Mouse (Mus musculus) midbrain, embryonic 13.5 days (tissue): ENCODE results near the gene Hrk. TPM values are rescaled to one million over a fixed set of nuclear protein-coding genes. Genes with fewer than 3 reads are reported as not detected.

Experiments
- ATAC-seq: fragments of 200-750 bp; cut with Nextera tagmentation; 2 replicates; pipeline ENCODE4 v1.8.0; 2017; ENCODE audit warnings: mild to moderate bottlenecking, moderate TSS enrichment, moderate library complexity
- H3K27ac ChIP-seq: fragments of 300-500 bp; sonication (generic); 2 replicates; pipeline ENCODE4 v1.5.1; 2015; ENCODE audit warnings: inconsistent platforms, mild to moderate bottlenecking, moderate library complexity
- H3K27me3 ChIP-seq: fragments of 300-500 bp; sonication (generic); 2 replicates; pipeline ENCODE4 v1.6.1; 2015; ENCODE audit warnings: mild to moderate bottlenecking, inconsistent platforms
- H3K36me3 ChIP-seq: fragments of 300-500 bp; sonication (generic); 2 replicates; pipeline ENCODE4 v1.6.1; 2015; ENCODE audit warnings: mild to moderate bottlenecking, inconsistent platforms
- H3K4me1 ChIP-seq: fragments of 300-500 bp; sonication (generic); replicated peaks from 2 replicates; pipeline ENCODE4 v1.6.1; 2015; ENCODE audit warnings: inconsistent platforms
- H3K4me2 ChIP-seq: fragments of 300-500 bp; sonication (generic); replicated peaks from 2 replicates; pipeline ENCODE4 v1.6.1; 2015; ENCODE audit warnings: moderate library complexity, mild to moderate bottlenecking, inconsistent platforms
- H3K4me3 ChIP-seq: fragments of 300-500 bp; sonication (generic); replicated peaks from 2 replicates; pipeline ENCODE4 v1.5.1; 2015; ENCODE audit warnings: mild to moderate bottlenecking, inconsistent platforms
- H3K9ac ChIP-seq: fragments of 300-500 bp; sonication (generic); replicated peaks from 2 replicates; pipeline ENCODE4 v1.6.1; 2015; ENCODE audit warnings: mild to moderate bottlenecking, inconsistent platforms
- H3K9me3 ChIP-seq: fragments of 300-500 bp; sonication (generic); 2 replicates; pipeline ENCODE4 v1.6.1; 2016; ENCODE audit warnings: mild to moderate bottlenecking, inconsistent platforms
- WGBS: fragments of 180-500 bp; shearing (Covaris S2); methylation state at CpG from one replicate; pipeline ENCODE4 v1.1.7; 2015; 5-methylcytosine and 5-hydroxymethylcytosine counted together
- polyA plus RNA-seq: library from polyadenylated mRNA; unstranded; fragments of >200 nt; fragmentation: Nextera tagmentation; extraction: Ambion mirVana; gene quantifications from 2 replicates; pipeline ENCODE4 v1.2.1, GENCODE M21; 2015

Gene Hrk
- polyA plus RNA-seq, 1 experiment from 2014 or later, result 0.73 TPM

DNA sequence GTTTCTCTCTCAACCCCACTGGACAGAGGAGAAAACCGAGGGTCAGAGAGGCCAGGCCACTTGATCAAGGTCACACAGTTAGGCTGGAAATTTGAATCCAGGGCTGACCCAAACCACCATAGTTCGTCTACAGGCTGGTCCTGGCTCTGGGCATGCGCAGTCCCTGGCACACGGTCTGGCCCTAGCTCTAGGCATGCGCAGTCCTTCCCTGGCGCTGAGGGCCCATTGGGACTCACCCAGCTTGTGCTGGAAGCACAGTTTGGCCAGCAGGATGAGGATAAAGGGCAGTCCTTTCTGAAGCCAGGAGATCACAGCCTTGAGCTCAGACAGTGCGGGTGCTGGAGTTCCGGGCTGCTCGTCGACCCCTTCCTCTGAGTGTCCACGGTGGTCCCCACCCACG lies 72.4 kb downstream of the Hrk start:
- H3K27ac ChIP-seq, result no peak overlapping the region
- no peak overlapping the region for H3K4me3 ChIP-seq
- H3K27me3 ChIP-seq, result no peaks in the 10 kb centered on the region
- H3K36me3 ChIP-seq, result peaks cover 81% of the 10 kb centered on the region
- no peaks in the 10 kb centered on the region for H3K9me3 ChIP-seq
- ATAC-seq, result no peak
- no peak overlapping the region for H3K9ac ChIP-seq
- no peaks in the 10 kb centered on the region for H3K4me1 ChIP-seq
- 85% methylated on average over 12 of the region's 12 CpGs for WGBS
- H3K4me2 ChIP-seq, result no peak overlapping the region

Other genes with a start within 250 kb of the Hrk start
- gene Fbxo21, start 187.9 kb upstream of the Hrk start, polyA plus RNA-seq, result 152 and 154 TPM in 2 replicates
- 2.9 TPM in 2 replicates for gene Tesc, start 136.9 kb upstream of the Hrk start, polyA plus RNA-seq
- 22.5 and 25.6 TPM in 2 replicates for gene Fbxw8, start 9.2 kb upstream of the Hrk start, polyA plus RNA-seq
- gene Rnft2, start 80.5 kb downstream of the Hrk start, polyA plus RNA-seq, result 12.6 and 13.1 TPM in 2 replicates
- gene 2410131K14Rik, start 80.6 kb downstream of the Hrk start, polyA plus RNA-seq, result 15.0 and 15.1 TPM in 2 replicates